Mouse (Mus musculus) T-helper 17 cell (primary cell): ENCODE measurements around the gene Galnt17.

Experiments
- in situ Hi-C, 2 experiments: fragments of 300-600 bp; cut with MboI, MseI; formaldehyde crosslinking; loops; 1 replicate in 1 of 2; 2 replicates in 1 of 2; pipeline ENCODE4 v1.15.1; 2025; ENCODE audit warnings: high pct_unique_total_duplicates in 2 of 2

The Galnt17 gene

GRCm38 (mm10) chr5:131246591-131246990, 61.7 kb downstream of the Galnt17 start:
- in situ Hi-C loops: no loop called here

- in situ Hi-C loops: no loop called here
These were observed 66.6 kb downstream of the Galnt17 start for GRCm38 (mm10) chr5:131241689-131242088.

- in situ Hi-C loops: no loop called here
These were observed 68.5 kb downstream of the Galnt17 start for GRCm38 (mm10) chr5:131239813-131240212.

GRCm38 (mm10) chr5:131236906-131237305, 71.4 kb downstream of the Galnt17 start:
- in situ Hi-C loops: no loop called here

GRCm38 (mm10) chr5:131233828-131234227, 74.5 kb downstream of the Galnt17 start:
- in situ Hi-C loops: no loop called here

GRCm38 (mm10) chr5:131231060-131231459, 77.2 kb downstream of the Galnt17 start:
- in situ Hi-C loops: no loop called here

- in situ Hi-C loops: no loop called here
These were observed 78.6 kb downstream of the Galnt17 start for GRCm38 (mm10) chr5:131229744-131230143.

- in situ Hi-C loops: no loop called here
These were observed 84.9 kb downstream of the Galnt17 start for GRCm38 (mm10) chr5:131223416-131223815.

- in situ Hi-C loops: no loop called here
These were observed 85.6 kb downstream of the Galnt17 start for GRCm38 (mm10) chr5:131222498-131223244.

- in situ Hi-C loops: no loop called here
These were observed 90.1 kb downstream of the Galnt17 start for GRCm38 (mm10) chr5:131218221-131218620.

- in situ Hi-C loops: no loop called here
These were observed 96.7 kb downstream of the Galnt17 start for GRCm38 (mm10) chr5:131211618-131212017.

- in situ Hi-C loops: loop anchor here in 1 of 2 experiments (10.0 kb wide), 1 partner anchor 1914 kb away; no protein-coding TSS in a partner anchor
These were observed 107.2 kb downstream of the Galnt17 start for GRCm38 (mm10) chr5:131201146-131201545.

- in situ Hi-C loops: loop anchor here in 1 of 2 experiments (10.0 kb wide), 1 partner anchor 318 kb away; no protein-coding TSS in a partner anchor
These were observed 116.0 kb downstream of the Galnt17 start for GRCm38 (mm10) chr5:131192311-131192710.

GRCm38 (mm10) chr5:131184566-131184965, 123.7 kb downstream of the Galnt17 start:
- in situ Hi-C loops: no loop called here

- in situ Hi-C loops: no loop called here
These were observed 127.1 kb downstream of the Galnt17 start for GRCm38 (mm10) chr5:131181231-131181630.

- in situ Hi-C loops: no loop called here
These were observed 127.5 kb downstream of the Galnt17 start for GRCm38 (mm10) chr5:131180756-131181155.

- in situ Hi-C loops: no loop called here
These were observed 130.4 kb downstream of the Galnt17 start for GRCm38 (mm10) chr5:131177851-131178250.

- in situ Hi-C loops: no loop called here
These were observed 131.1 kb downstream of the Galnt17 start for GRCm38 (mm10) chr5:131177168-131177567.

- in situ Hi-C loops: no loop called here
These were observed 139.1 kb downstream of the Galnt17 start for GRCm38 (mm10) chr5:131169186-131169585.

- in situ Hi-C loops: no loop called here
These were observed 140.9 kb downstream of the Galnt17 start for GRCm38 (mm10) chr5:131167366-131167765.

GRCm38 (mm10) chr5:131165681-131166080, 142.6 kb downstream of the Galnt17 start:
- in situ Hi-C loops: no loop called here

GRCm38 (mm10) chr5:131157866-131158265, 150.4 kb downstream of the Galnt17 start:
- in situ Hi-C loops: no loop called here

- in situ Hi-C loops: no loop called here
These were observed 152.0 kb downstream of the Galnt17 start for GRCm38 (mm10) chr5:131156323-131156722.
